Mouse (Mus musculus): ENCODE measurements around the gene Cpa4. TPM values are rescaled to one million over a fixed set of nuclear protein-coding genes. Genes with fewer than 3 reads are reported as not detected.

Gene Cpa4
- total RNA-seq, 1 experiment from 2014 or later, result not detected

- no peak for ATAC-seq (ENCODE audit: extremely low read depth, insufficient number of reproducible peaks, low FRiP score, poor library complexity, severe bottlenecking)
Measured at GRCm38 (mm10) chr6:30617020-30617958, 49.1 kb downstream of the Cpa4 start.

GRCm38 (mm10) chr6:30617959-30618590, 49.9 kb downstream of the Cpa4 start:
- no peak for ATAC-seq (ENCODE audit: extremely low read depth, insufficient number of reproducible peaks, low FRiP score, poor library complexity, severe bottlenecking)

- no peak for ATAC-seq (ENCODE audit: extremely low read depth, insufficient number of reproducible peaks, low FRiP score, poor library complexity, severe bottlenecking)
Measured at GRCm38 (mm10) chr6:30618735-30619134, 50.6 kb downstream of the Cpa4 start.

GRCm38 (mm10) chr6:30619606-30620005, 51.4 kb downstream of the Cpa4 start:
- no peak for ATAC-seq (ENCODE audit: extremely low read depth, insufficient number of reproducible peaks, low FRiP score, poor library complexity, severe bottlenecking)

- ATAC-seq (ENCODE audit: extremely low read depth, insufficient number of reproducible peaks, low FRiP score, poor library complexity, severe bottlenecking), result no peak
Measured at GRCm38 (mm10) chr6:30620591-30620990, 52.4 kb downstream of the Cpa4 start.

- no peak for ATAC-seq (ENCODE audit: extremely low read depth, insufficient number of reproducible peaks, low FRiP score, poor library complexity, severe bottlenecking)
Measured at GRCm38 (mm10) chr6:30620994-30621393, 52.8 kb downstream of the Cpa4 start.

- no peak for ATAC-seq (ENCODE audit: extremely low read depth, insufficient number of reproducible peaks, low FRiP score, poor library complexity, severe bottlenecking)
Measured at GRCm38 (mm10) chr6:30621986-30622389, 53.8 kb downstream of the Cpa4 start.

- no peak for ATAC-seq (ENCODE audit: extremely low read depth, insufficient number of reproducible peaks, low FRiP score, poor library complexity, severe bottlenecking)
Measured at GRCm38 (mm10) chr6:30624763-30625162, 56.6 kb downstream of the Cpa4 start.

GRCm38 (mm10) chr6:30628152-30628551, 60.0 kb downstream of the Cpa4 start:
- no peak for ATAC-seq (ENCODE audit: extremely low read depth, insufficient number of reproducible peaks, low FRiP score, poor library complexity, severe bottlenecking)

- ATAC-seq (ENCODE audit: extremely low read depth, insufficient number of reproducible peaks, low FRiP score, poor library complexity, severe bottlenecking), result no peak
Measured at GRCm38 (mm10) chr6:30629989-30630388, 61.8 kb downstream of the Cpa4 start.

- ATAC-seq (ENCODE audit: extremely low read depth, insufficient number of reproducible peaks, low FRiP score, poor library complexity, severe bottlenecking), result no peak
Measured at GRCm38 (mm10) chr6:30635361-30635862, 67.2 kb downstream of the Cpa4 start.

- no peak for ATAC-seq (ENCODE audit: extremely low read depth, insufficient number of reproducible peaks, low FRiP score, poor library complexity, severe bottlenecking)
Measured at GRCm38 (mm10) chr6:30636186-30636842, 68.1 kb downstream of the Cpa4 start.

- no peak for ATAC-seq (ENCODE audit: extremely low read depth, insufficient number of reproducible peaks, low FRiP score, poor library complexity, severe bottlenecking)
Measured at GRCm38 (mm10) chr6:30638674-30639268, 70.6 kb downstream of the Cpa4 start, which contains the start of gene Cpa1. Gene Cpa1 (plus strand): TSS chr6:30639218.

Other genes starting within 250 kb of the Cpa4 start
- 21.9 and 24.6 TPM in 2 replicates for gene Zc3hc1, start 177.3 kb upstream of the Cpa4 start, total RNA-seq (2017)
- 13.5 and 19.3 TPM in 2 replicates for gene Klhdc10, start 166.5 kb upstream of the Cpa4 start, total RNA-seq (2017)
- gene Tmem209, start 58.6 kb upstream of the Cpa4 start, total RNA-seq (2017), result 29.7 and 34.4 TPM in 2 replicates
- gene Ssmem1, start 58.5 kb upstream of the Cpa4 start, total RNA-seq (2017), result 0.86 TPM in 1 of 2 replicates, not detected in the other
- gene Cpa2, start 26.8 kb upstream of the Cpa4 start, total RNA-seq (2017), result not detected in 2 replicates
- not detected in 2 replicates for gene Cpa5, start 42.6 kb downstream of the Cpa4 start, total RNA-seq (2017)
- gene Cpa1, start 70.8 kb downstream of the Cpa4 start, total RNA-seq (2017), result not detected in 2 replicates
- 2.7 and 6.5 TPM in 2 replicates for gene Cep41, start 125.4 kb downstream of the Cpa4 start, total RNA-seq (2017)
- gene Mest, start 155.2 kb downstream of the Cpa4 start, total RNA-seq (2017), result 1.1 and 2.1 TPM in 2 replicates

All from neutrophil, adult 5-6 weeks (primary cell).